Mouse (Mus musculus) induced T-regulatory cell, adult 2 months (primary cell): ENCODE data around the gene Abat.
"Not testable (repeated sequence)": the region's sequence is repeated elsewhere in the genome, so short reads cannot be mapped to it uniquely, and the experiment has no call there.

Experiments
- DNase-seq: peaks from one replicate; pipeline ENCODE4 v3.0.0-alpha.2; 2012; ENCODE audit warnings: low read depth

Gene Abat

GRCm38 (mm10) chr16:8532894-8533293 lies 19.7 kb downstream of the Abat start:
- no peak for DNase-seq

- DNase-seq, result no peak
Measured at GRCm38 (mm10) chr16:8533477-8533876, 20.2 kb downstream of the Abat start.

GRCm38 (mm10) chr16:8534466-8535200 lies 21.4 kb downstream of the Abat start:
- no peak for DNase-seq

GRCm38 (mm10) chr16:8535411-8535810 lies 22.2 kb downstream of the Abat start:
- DNase-seq, result no peak

- DNase-seq, result no peak
Measured at GRCm38 (mm10) chr16:8539150-8539865, 26.1 kb downstream of the Abat start.

- no peak for DNase-seq
Measured at GRCm38 (mm10) chr16:8540859-8541314, 27.7 kb downstream of the Abat start.

GRCm38 (mm10) chr16:8547836-8548235 lies 34.6 kb downstream of the Abat start:
- DNase-seq, result no peak

- DNase-seq, result no peak
Measured at GRCm38 (mm10) chr16:8549506-8549905, 36.3 kb downstream of the Abat start.

GRCm38 (mm10) chr16:8554351-8554750 lies 41.1 kb downstream of the Abat start:
- no peak for DNase-seq

GRCm38 (mm10) chr16:8554751-8555150 lies 41.5 kb downstream of the Abat start:
- not testable (repeated sequence) for DNase-seq

- DNase-seq, result not testable (repeated sequence)
Measured at GRCm38 (mm10) chr16:8555371-8555770, 42.1 kb downstream of the Abat start.

- DNase-seq, result no peak
Measured at GRCm38 (mm10) chr16:8560079-8560478, 46.9 kb downstream of the Abat start.

- not testable (repeated sequence) for DNase-seq
Measured at GRCm38 (mm10) chr16:8561101-8561500, 47.9 kb downstream of the Abat start.

- not testable (repeated sequence) for DNase-seq
Measured at GRCm38 (mm10) chr16:8561856-8562255, 48.6 kb downstream of the Abat start.

- not testable (repeated sequence) for DNase-seq
Measured at GRCm38 (mm10) chr16:8562827-8563226, 49.6 kb downstream of the Abat start.

- no peak for DNase-seq
Measured at GRCm38 (mm10) chr16:8564836-8565235, 51.6 kb downstream of the Abat start.

- DNase-seq, result no peak
Measured at GRCm38 (mm10) chr16:8565539-8565938, 52.3 kb downstream of the Abat start.

GRCm38 (mm10) chr16:8566115-8566711 lies 53.0 kb downstream of the Abat start:
- no peak for DNase-seq

GRCm38 (mm10) chr16:8568881-8569280 lies 55.7 kb downstream of the Abat start:
- no peak for DNase-seq

GRCm38 (mm10) chr16:8570336-8570735 lies 57.1 kb downstream of the Abat start:
- DNase-seq, result no peak

GRCm38 (mm10) chr16:8570901-8571615 lies 57.8 kb downstream of the Abat start:
- no peak for DNase-seq

- no peak for DNase-seq
Measured at GRCm38 (mm10) chr16:8573041-8573440, 59.8 kb downstream of the Abat start.
